Mouse (Mus musculus) erythroid progenitor cell, adult 5-6 weeks (primary cell): ENCODE data around the gene Lsm3. TPM values are rescaled to one million over a fixed set of nuclear protein-coding genes. Genes with fewer than 3 reads are reported as not detected.
A peak's percentile ranks its signal among the peaks of the same experiment; 100 is the strongest.
"Not testable (repeated sequence)": the region's sequence is repeated elsewhere in the genome, so short reads cannot be mapped to it uniquely, and the experiment has no call there.

Experiments
- ATAC-seq: replicated peaks from 2 replicates; pipeline ENCODE4 v1.8.0; 2016; ENCODE audit warnings: moderate number of reproducible peaks, mild to moderate bottlenecking, moderate TSS enrichment, inconsistent platforms; ENCODE audit not compliant: poor library complexity, low FRiP score, severe bottlenecking
- total RNA-seq, 2 experiments: library from RNA; stranded (forward) in 1 of 2; stranded (reverse) in 1 of 2; fragments of 150-400 nt in 1 of 2; fragments of 186-747, 209-891 nt in 1 of 2; gene quantifications; 2 replicates each; pipeline versions ENCODE4 v1.2.3 to v1.2.4; 2015 to 2017; ENCODE audit warnings: low replicate concordance in 2 of 2

Gene Lsm3
- total RNA-seq (2015; ENCODE audit: low replicate concordance) = 92.6 and 97.3 TPM in 2 replicates
- total RNA-seq (2017; ENCODE audit: low replicate concordance) = 114 and 121 TPM in 2 replicates

DNA sequence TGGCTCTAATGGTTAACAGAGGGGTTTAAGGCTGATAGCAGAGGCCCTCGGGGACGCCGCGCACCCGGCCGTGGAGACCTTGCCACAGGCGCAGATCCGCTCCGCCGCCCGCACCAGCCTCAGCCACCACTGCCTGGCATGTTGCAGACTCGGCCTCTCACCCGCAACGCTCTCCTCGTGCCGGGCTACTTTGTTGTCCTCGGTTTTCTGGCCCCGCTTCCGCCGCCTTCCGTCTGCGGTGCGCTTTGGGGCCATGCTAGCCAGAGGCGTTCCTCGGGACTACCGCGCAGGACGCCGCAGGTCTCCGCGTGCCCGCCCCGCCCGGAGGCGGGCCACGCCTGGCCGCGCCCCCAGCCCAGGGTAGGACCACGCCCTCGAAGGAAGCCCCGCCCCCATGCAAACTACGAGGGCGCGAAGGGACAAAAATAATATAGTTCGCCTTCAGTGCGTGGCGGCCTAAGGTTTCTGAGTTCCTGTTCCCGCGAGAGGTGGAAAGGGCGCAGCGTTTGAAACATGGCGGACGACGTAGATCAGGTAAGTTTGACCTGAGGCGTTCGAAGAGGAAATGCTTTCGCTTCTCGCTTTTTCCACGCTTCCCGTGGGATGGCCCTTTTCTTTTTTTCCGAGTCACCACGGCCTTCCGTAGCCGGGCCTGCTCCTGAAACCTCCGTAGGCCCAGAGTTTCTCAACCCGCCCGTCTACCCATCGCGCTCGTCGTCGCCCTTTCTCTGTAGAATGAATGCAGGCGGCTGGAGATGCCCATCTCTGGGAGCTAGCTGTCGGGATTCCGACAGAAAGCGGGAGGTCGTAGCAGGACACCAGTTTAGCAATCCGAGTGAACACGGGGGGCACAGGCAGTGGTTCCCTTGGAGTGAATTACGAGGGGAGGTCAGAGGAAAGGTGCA is at the start of gene Lsm3, which contains the start of gene Xpc:
Lsm3 (plus strand) TSS at position 384 of the 905 bp plus-strand sequence.
Xpc (minus strand) TSS at position 344 of the 905 bp plus-strand sequence.
- peak; percentile 95 for ATAC-seq

- no peak for ATAC-seq
Measured at GRCm38 (mm10) chr6:91467106-91467505, 48.6 kb upstream of the Lsm3 start.

GRCm38 (mm10) chr6:91470712-91471111 is 45.0 kb upstream of the Lsm3 start:
- ATAC-seq = no peak

GRCm38 (mm10) chr6:91471427-91471826 is 44.3 kb upstream of the Lsm3 start:
- ATAC-seq = not testable (repeated sequence)

DNA sequence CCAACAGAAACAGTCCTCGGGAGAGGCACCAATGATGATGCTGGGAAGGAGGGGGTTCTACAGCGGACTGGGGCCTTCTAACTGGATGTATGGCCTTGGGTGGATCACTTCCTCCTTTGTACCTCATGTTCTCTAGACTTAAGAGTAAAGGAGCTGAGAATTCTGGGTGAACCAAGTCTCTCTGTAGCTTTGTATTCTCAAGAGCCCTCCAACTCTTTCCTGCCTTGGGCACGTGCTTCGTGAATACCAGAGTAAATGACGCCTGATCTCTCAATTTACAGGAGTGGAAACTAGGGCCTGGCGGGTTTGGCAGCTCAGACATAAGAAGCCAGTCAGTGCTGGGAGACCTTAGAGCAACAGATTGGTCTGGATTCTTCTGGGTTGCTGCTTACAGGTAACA is 43.4 kb upstream of the Lsm3 start:
- no peak for ATAC-seq

DNA sequence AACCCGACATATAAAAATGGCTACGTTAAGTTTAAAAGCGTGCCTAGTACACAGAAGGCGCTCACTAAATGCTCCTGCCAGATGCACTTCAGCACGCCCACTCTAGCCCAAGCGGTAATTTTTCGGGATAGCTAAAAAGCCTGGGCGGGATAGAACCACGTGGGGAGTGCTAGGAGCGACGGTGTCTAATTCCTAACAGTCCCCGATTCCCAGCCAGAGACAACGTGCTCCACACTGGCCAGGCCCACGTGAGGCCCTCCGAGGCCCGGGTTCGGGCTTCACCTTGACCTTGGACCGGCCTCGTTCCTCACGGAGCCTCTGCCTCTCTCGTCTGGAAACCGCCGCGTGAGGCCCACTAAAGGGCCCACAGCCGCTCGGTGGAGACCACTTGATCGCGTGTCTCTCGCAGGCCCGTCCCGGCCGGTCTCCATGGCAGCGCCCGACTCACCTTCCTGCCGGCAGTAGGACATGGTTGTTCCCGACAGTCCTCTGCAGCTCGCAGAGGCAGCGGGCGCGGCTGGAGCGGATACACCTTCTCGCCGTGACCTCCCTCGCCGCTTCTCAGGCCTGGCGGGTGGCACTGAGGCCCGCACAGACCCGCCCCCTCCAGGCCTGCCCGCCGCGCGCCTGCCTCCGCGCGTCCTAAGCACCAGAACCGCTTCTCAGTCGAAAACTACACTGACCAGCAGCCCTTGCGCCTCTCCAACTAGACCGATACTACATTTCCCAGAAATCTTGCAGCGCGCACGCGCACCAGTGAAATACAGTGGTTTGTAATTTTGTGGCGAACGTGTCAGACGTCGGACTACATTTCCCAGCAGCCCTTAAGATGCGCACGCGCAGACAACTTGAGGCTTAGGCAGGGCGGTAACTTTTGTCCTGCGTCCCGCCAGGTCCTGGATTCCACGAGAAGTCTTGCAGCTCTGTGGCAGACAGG is 42.6 kb upstream of the Lsm3 start, which contains the start of the genes Chchd4 and Tmem43:
Chchd4 (minus strand) TSS at position 679 of the 937 bp plus-strand sequence.
Tmem43 (plus strand) TSS at position 836 of the 937 bp plus-strand sequence.
- peak; percentile 87 for ATAC-seq

DNA sequence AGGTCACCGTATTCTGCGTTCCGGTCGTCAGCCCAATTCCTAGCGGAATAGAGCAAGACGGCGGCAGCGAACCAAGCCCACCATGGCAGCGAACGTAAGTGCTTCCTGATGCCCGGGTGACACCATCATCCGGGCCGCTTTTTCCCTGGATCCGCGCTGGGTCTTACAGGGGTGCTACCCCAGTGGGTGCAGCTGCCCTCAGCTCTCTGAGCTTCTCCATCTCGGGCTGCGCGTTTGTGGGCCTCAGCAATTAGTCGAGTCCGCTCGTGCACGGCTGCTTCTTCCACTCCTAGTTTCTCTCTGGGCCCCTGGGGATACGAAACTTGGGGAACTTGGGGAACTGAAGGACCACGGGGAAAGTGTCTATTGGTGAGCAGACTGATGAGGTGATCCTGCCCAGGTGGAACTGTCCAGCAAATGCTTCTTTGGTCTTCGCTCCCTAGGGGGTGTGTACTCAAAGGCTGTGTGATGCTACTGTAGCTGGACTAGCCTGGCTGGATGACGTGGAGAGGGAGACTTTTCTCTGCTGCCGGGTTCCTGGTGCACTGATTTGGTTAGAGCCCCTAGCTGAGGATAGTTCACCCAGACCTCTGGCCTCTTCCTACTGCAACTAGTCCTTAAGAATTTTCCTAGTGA is 41.8 kb upstream of the Lsm3 start:
- peak; percentile 40 for ATAC-seq

DNA sequence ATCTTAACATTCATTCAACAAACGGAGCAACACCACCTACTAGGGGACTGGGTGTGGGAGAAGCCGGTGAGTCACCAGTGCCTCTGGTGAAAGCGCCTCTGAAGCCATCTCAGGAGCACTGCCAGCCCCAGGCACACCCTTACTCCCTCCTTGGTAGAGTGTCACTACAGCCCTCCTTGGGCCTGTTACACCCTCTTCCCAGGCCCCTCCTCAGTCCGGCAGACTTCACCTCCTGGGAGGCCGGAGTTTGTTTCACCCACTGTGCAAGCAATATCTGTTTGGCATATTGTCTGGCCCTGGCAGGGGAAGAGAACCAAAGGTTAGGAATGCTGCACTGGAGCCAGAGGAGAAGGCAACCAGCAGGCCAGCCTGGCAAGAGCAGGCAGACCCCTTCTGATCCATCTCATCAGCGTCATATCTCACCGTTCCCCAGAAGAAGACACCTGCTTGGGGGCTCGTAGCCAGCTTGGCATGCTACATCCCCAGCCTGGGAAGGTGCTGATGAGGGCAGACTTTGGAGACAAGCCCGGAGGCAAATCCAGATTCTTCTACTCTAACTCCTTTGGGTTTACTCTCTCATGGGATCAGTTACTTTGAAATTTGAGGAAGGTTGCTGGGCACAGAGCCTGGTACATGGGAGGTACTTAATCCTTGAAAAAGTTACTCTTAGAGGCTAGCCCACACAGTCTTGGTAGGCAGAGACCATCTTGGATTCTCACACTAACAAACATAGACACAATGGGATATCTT is 41.1 kb upstream of the Lsm3 start:
- no peak for ATAC-seq

- ATAC-seq = no peak
Measured at GRCm38 (mm10) chr6:91476541-91476940, 39.2 kb upstream of the Lsm3 start.

DNA sequence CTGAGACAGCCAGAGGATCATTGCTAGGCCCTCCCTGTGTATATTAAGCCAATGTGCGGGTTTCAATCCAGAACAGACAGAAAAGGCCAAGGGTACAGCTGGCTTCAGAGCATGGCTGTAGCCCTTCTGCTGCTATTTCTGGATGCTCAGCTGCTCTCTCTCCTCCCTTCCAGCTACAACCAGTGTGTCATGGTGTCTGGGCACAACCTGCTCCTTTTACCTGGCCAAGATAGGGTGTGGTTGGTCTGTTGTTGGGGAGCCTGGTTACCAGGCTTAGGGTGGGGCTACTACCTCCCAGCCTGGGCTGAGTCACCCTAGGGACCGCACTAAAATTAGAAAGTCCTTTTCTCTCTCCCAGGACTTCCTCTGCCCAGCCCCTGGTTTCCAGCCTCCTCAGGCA is 32.4 kb upstream of the Lsm3 start:
- ATAC-seq = no peak

GRCm38 (mm10) chr6:91486736-91487453 is 28.8 kb upstream of the Lsm3 start:
- ATAC-seq = no peak

GRCm38 (mm10) chr6:91488496-91489212 is 27.1 kb upstream of the Lsm3 start:
- ATAC-seq = no peak

GRCm38 (mm10) chr6:91489872-91490271 is 25.9 kb upstream of the Lsm3 start:
- ATAC-seq = no peak

DNA sequence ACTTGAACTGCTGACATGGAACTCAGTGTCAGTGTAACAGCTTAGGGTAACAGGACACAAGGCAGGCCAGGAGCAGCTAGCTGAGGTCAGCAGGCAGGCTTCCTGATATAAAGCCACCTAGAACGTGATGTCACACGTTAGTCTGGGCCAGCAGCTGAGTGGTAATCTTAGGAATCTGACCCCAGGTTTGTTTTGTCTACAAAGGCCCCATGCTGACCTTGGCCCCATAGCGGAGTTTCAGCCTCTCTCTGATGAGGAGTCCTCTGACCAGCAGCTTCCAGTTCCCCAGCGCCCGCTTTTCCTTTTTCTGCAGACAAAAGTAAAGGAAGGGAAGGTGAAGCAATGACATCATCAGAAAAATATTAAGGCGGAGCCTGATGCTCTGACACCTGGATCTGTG is 24.7 kb upstream of the Lsm3 start:
- no peak for ATAC-seq

DNA sequence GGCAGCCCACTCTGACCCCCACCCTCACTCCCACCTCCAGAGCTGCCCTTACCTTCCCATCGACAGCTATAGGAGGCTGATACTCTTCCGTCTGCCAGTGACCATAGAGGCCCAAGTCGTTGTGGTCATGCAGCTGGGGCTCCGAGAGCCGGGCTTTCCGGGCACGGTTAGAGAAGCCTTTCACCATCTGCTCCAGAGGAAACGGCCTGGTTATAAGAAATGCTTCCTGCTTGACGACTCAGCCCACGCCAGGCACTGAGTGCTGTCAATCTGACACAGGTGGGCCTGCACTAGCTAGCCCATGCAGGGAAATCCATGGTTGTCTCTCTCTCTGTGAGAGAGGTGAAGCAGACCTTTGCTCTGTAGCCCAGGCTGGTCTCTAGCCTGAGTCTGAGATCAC is 22.7 kb upstream of the Lsm3 start:
- ATAC-seq = no peak

DNA sequence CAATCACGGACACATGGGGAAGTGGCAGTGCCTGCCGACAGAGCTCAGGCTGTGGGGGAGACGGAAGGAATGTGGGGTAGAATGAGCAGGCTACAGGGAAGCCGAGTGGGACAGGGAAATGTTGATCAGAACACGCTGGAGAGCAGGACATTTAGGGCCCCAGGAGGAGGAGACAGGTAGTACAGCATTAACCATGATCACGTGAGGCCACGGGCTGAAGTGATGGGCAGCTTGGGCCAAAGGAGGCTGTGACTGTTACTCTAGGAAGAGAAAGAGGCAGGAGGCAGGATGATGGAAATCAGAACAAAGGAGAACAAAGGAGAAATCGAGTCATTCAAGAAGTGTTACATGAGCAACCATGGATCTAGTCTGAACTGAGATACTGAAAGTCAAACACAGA is 21.2 kb upstream of the Lsm3 start:
- no peak for ATAC-seq

GRCm38 (mm10) chr6:91503302-91503701 is 12.4 kb upstream of the Lsm3 start:
- no peak for ATAC-seq

- no peak for ATAC-seq
Measured at GRCm38 (mm10) chr6:91506036-91506435, 9.7 kb upstream of the Lsm3 start.
